Mouse (Mus musculus) T-helper 2 cell (primary cell): ENCODE measurements around the gene Nexn.
"Not testable (repeated sequence)": the region's sequence is repeated elsewhere in the genome, so short reads cannot be mapped to it uniquely, and the experiment has no call there.

Source experiments
- in situ Hi-C: fragments of 300-600 bp; cut with MboI, MseI; formaldehyde crosslinking; loops from one replicate; pipeline ENCODE4 v1.15.1; 2025; ENCODE audit warnings: high pct_unique_total_duplicates

Nexn gene

GRCm38 (mm10) chr3:152201651-152202050 lies 64.5 kb downstream of the Nexn start:
- in situ Hi-C loops = loop anchor here (5.0 to 25.0 kb wide), 2 partner anchors 89 to 1711 kb away; partner anchors contain the start of genes Msh4 and Rabggtb

GRCm38 (mm10) chr3:152201181-152201580 lies 65.0 kb downstream of the Nexn start:
- in situ Hi-C loops = loop anchor here (5.0 to 25.0 kb wide), 2 partner anchors 89 to 1711 kb away; partner anchors contain the start of genes Msh4 and Rabggtb

GRCm38 (mm10) chr3:152199125-152199524 lies 67.0 kb downstream of the Nexn start:
- in situ Hi-C loops = no loop called here

GRCm38 (mm10) chr3:152197246-152197645 lies 68.9 kb downstream of the Nexn start:
- in situ Hi-C loops = not testable (repeated sequence)

- in situ Hi-C loops = no loop called here
These were observed 72.5 kb downstream of the Nexn start for GRCm38 (mm10) chr3:152193635-152194097.

GRCm38 (mm10) chr3:152193177-152193576 lies 73.0 kb downstream of the Nexn start:
- in situ Hi-C loops = no loop called here

GRCm38 (mm10) chr3:152192238-152192931 lies 73.8 kb downstream of the Nexn start:
- in situ Hi-C loops = no loop called here

- in situ Hi-C loops = no loop called here
These were observed 74.3 kb downstream of the Nexn start for GRCm38 (mm10) chr3:152191791-152192237.

- in situ Hi-C loops = no loop called here
These were observed 75.3 kb downstream of the Nexn start for GRCm38 (mm10) chr3:152190679-152191477.

- in situ Hi-C loops = no loop called here
These were observed 76.8 kb downstream of the Nexn start for GRCm38 (mm10) chr3:152189306-152189705.
